Mouse (Mus musculus) gastrocnemius, adult 8-10 months (tissue): ENCODE data around the gene Mydgf. TPM values are rescaled to one million over a fixed set of nuclear protein-coding genes. Genes with fewer than 3 reads are reported as not detected.
A peak's percentile ranks its signal among the peaks of the same experiment; 100 is the strongest.

Source experiments
- DNase-seq, 2 experiments: peaks; one replicate each; pipeline ENCODE4 v3.0.0; 2022; ENCODE audit warnings: low spot score in 2 of 2
- microRNA-seq: library from miRNA; unstranded; fragments of <30 nt; microRNA quantifications from one replicate; pipeline ENCODE4 v1.2.0, GENCODE M21; 2022
- total RNA-seq, 4 experiments: library from RNA; stranded (reverse); gene quantifications; 2 replicates each; pipeline ENCODE4 v1.2.4; 2022

Mydgf gene
- total RNA-seq, 4 experiments from 2014 or later: 14.9 to 16.8 (median 15.3) TPM

- DNase-seq: no peak
Observed at GRCm38 (mm10) chr17:56144546-56144945, 39.2 kb downstream of the Mydgf start.

- DNase-seq: no peak
Observed at GRCm38 (mm10) chr17:56141702-56142605, 41.8 kb downstream of the Mydgf start.

GRCm38 (mm10) chr17:56139858-56140595, 43.7 kb downstream of the Mydgf start, which contains the start of gene Sema6b:
TSS of gene Sema6b (minus strand) at chr17:56140343.
- no peak for DNase-seq

GRCm38 (mm10) chr17:56139355-56139754, 44.4 kb downstream of the Mydgf start:
- DNase-seq: no peak

- no peak for DNase-seq
Observed at GRCm38 (mm10) chr17:56137839-56138613, 45.7 kb downstream of the Mydgf start.

GRCm38 (mm10) chr17:56136558-56136957, 47.2 kb downstream of the Mydgf start:
- no peak for DNase-seq

GRCm38 (mm10) chr17:56134463-56134971, 49.2 kb downstream of the Mydgf start:
- DNase-seq: peak; percentile 44 to 62

- peak; percentile 59 to 63 for DNase-seq
Observed at GRCm38 (mm10) chr17:56133457-56134363, 50.0 kb downstream of the Mydgf start.

- DNase-seq: peak; percentile 59 to 68
Observed at GRCm38 (mm10) chr17:56132661-56133060, 51.1 kb downstream of the Mydgf start.

GRCm38 (mm10) chr17:56131814-56132213, 51.9 kb downstream of the Mydgf start:
- no peak for DNase-seq

- DNase-seq: no peak
Observed at GRCm38 (mm10) chr17:56131136-56131535, 52.6 kb downstream of the Mydgf start.

- no peak for DNase-seq
Observed at GRCm38 (mm10) chr17:56128246-56128645, 55.5 kb downstream of the Mydgf start.

GRCm38 (mm10) chr17:56126175-56126574, 57.5 kb downstream of the Mydgf start:
- no peak for DNase-seq

Small RNA genes within 50 kb of the gene (microRNA-seq; reads per million reads assigned to microRNA genes)
- not detected for gene Gm44397

Other genes with a start within 250 kb of the Mydgf start
- gene Zfp119b, start 234.4 kb downstream of the Mydgf start, total RNA-seq: 1 to 10 TPM; 3.9 to 4.3 (median 3.9) TPM
- not detected for gene Ebi3, start 231.3 kb downstream of the Mydgf start, total RNA-seq
- gene Yju2, start 224.8 kb downstream of the Mydgf start, total RNA-seq: 1 to 10 TPM; 7.0 to 9.1 (median 8.1) TPM
- under 1 TPM in 2 of 4 experiments, not detected in 2; 0.31 TPM for gene Shd, start 213.5 kb downstream of the Mydgf start, total RNA-seq
- gene Fsd1, start 197.4 kb downstream of the Mydgf start, total RNA-seq: not detected
- 1 to 10 TPM; 1.7 to 3.2 (median 2.6) TPM for gene Stap2, start 178.3 kb downstream of the Mydgf start, total RNA-seq
- gene Mpnd, start 178.2 kb downstream of the Mydgf start, total RNA-seq: 10 to 100 TPM; 41.3 to 55.2 (median 42.4) TPM
- 1 to 10 TPM; 5.5 to 8.9 (median 7.6) TPM for gene Sh3gl1, start 147.3 kb downstream of the Mydgf start, total RNA-seq
- 1 to 10 TPM in 1 of 4 experiments, under 1 TPM in 3; 0.47 to 1.6 (median 0.75) TPM for gene Chaf1a, start 143.5 kb downstream of the Mydgf start, total RNA-seq
- gene Ubxn6, start 108.9 kb downstream of the Mydgf start, total RNA-seq: 10 to 100 TPM; 66.1 to 85.8 (median 74.4) TPM
- gene Hdgfl2, start 104.3 kb downstream of the Mydgf start, total RNA-seq: 10 to 100 TPM; 23.6 to 26.7 (median 26.0) TPM
- 100 to 1,000 TPM; 133 to 313 (median 179) TPM for gene Plin4, start 74.1 kb downstream of the Mydgf start, total RNA-seq
- 10 to 100 TPM; 16.5 to 31.3 (median 22.8) TPM for gene Plin5, start 66.3 kb downstream of the Mydgf start, total RNA-seq
- 10 to 100 TPM; 10.7 to 24.5 (median 13.9) TPM for gene Lrg1, start 61.9 kb downstream of the Mydgf start, total RNA-seq
- 1 to 10 TPM; 1.4 to 2.7 (median 1.9) TPM for gene Sema6b, start 43.6 kb downstream of the Mydgf start, total RNA-seq
- under 1 TPM; 0.12 to 0.54 (median 0.25) TPM for gene Tnfaip8l1, start 21.4 kb downstream of the Mydgf start, total RNA-seq
- gene Dpp9, start 35.0 kb upstream of the Mydgf start, total RNA-seq: 10 to 100 TPM; 37.9 to 45.7 (median 43.0) TPM
- 100 to 1,000 TPM; 180 to 201 (median 196) TPM for gene Fem1a, start 72.9 kb upstream of the Mydgf start, total RNA-seq
- gene Ticam1, start 92.9 kb upstream of the Mydgf start, total RNA-seq: 1 to 10 TPM; 1.7 to 2.2 (median 2.0) TPM
- 10 to 100 TPM; 22.9 to 44.8 (median 28.7) TPM for gene Plin3, start 109.0 kb upstream of the Mydgf start, total RNA-seq
- gene Arrdc5, start 116.4 kb upstream of the Mydgf start, total RNA-seq: not detected
- gene Uhrf1, start 119.4 kb upstream of the Mydgf start, total RNA-seq: under 1 TPM; 0.18 to 0.67 (median 0.44) TPM
- gene Kdm4b, start 142.1 kb upstream of the Mydgf start, total RNA-seq: 10 to 100 TPM; 22.2 to 26.4 (median 22.8) TPM